Mouse (Mus musculus) G1E (cell line): ENCODE results near the gene Klhl29.

ENCODE experiments used
- CTCF ChIP-seq: IDR thresholded peaks from 2 replicates; pipeline ENCODE4 v1.5.1; 2012; ENCODE audit warnings: low read depth, low read length, inconsistent platforms, mixed read lengths
- GATA1 ChIP-seq: IDR thresholded peaks from 2 replicates; pipeline ENCODE4 v1.6.1; 2012; ENCODE audit warnings: borderline replicate concordance, low read length, inconsistent platforms, mixed read lengths
- GATA2 ChIP-seq: IDR thresholded peaks from 2 replicates; pipeline ENCODE4 v1.6.1; 2012; ENCODE audit warnings: low read depth, low read length, inconsistent platforms, borderline replicate concordance
- POLR2AphosphoS5 ChIP-seq: IDR thresholded peaks from 2 replicates; pipeline ENCODE4 v1.6.1; 2012; ENCODE audit warnings: low read depth, low read length, inconsistent platforms; ENCODE audit not compliant: insufficient replicate concordance
- TAL1 ChIP-seq: conservative IDR thresholded peaks from 2 replicates; pipeline ENCODE4 v1.6.1; 2012; ENCODE audit warnings: low read depth, low read length, inconsistent platforms, mixed read lengths

GRCm38 (mm10) chr12:5230504-5230903, 145.0 kb downstream of the Klhl29 start:
- TF ChIP-seq CTCF (no peak), GATA1 (no peak), POLR2AphosphoS5 (no peak), TAL1 (no peak), GATA2 (no peak)
